Mouse (Mus musculus) urinary bladder, postnatal 14 days (tissue): ENCODE data around the gene Ror2.

Experiments
- DNase-seq: peaks from one replicate; pipeline ENCODE4 v3.0.0; 2021; ENCODE audit warnings: low spot score

Gene Ror2

DNA sequence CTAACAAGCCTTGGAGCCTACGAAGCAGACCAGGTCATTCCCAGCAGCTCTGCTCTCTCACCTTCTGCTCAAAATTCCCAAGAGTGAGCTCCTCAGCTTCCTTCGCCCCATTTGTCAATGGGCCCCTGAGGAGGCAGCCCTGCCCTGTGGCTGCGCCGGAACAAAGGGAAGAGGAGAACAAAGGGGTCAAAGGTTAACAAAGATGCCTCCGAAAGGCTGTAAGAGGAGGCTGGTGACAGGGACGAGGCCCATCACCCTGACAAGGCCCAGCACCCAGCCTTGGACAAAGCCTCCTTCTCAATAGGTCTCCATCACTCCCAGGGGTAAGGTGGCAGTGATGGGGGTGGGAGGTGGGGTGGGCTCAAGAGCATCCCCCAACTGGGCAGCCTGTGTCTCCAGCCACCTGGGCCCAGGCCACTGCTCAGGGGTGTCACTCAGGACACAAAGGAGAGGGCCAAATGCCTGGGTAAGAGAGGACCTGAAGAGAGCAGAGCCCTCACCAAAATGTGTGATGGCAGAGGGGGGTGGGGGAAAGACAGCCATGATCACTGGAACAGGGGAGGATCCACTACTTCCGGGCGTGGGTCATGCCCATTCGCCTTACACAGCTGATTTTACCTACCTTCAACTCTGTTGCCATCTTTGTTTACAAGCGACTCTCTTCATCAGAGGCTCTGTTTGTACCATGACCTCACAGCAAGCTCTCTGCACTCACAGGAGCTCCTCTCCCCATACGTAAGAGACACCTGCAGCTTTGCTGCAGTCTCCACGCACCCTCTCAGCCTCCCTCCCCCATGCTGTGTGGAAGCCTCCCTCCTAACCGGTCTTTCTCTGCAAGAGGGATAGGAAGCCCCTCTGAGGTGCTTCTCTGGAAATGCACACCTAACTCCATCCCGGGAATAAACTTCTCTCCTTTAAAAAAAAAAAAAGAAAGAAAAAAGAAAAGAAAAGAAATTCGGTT lies 51.8 kb downstream of the Ror2 start:
- DNase-seq, result no peak

DNA sequence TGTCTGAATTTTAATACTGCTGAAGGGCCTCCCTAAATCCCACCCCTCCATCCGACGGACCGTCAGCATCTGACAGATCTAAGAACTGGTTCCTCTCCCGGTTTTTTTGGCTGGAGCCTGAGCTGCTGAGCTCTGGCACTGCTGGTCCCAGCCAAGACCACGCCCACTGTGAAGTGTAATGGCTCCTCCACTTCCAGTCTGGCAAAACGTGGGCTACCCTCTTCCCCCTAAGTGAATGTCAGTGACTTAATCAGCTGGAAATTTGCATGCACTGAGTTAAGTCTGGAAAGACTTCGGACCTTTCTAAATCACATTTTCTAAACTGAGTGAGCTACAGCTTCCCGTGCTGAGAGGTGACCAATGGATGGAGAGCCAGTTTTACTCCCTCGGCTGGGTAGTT lies 52.5 kb downstream of the Ror2 start:
- peak; percentile 45 for DNase-seq

DNA sequence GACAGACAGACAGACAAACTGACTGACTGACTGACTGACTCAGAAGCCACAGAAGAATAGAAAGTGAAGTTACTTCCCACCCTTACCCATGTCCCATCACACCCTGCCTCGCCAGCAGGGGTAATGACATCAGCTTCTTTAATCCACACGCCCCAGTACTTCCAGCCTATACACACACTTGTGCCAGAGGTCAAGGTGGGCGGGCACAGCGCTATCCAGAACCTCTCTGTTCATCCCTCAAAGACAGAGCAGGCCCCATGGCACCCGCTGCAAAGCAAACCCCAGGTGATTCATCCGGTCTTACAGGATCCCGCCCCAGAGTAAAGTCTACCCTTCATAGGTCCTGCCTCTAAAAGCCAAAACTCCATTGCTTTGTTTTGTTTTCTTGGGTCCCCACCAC lies 53.5 kb downstream of the Ror2 start:
- no peak for DNase-seq

DNA sequence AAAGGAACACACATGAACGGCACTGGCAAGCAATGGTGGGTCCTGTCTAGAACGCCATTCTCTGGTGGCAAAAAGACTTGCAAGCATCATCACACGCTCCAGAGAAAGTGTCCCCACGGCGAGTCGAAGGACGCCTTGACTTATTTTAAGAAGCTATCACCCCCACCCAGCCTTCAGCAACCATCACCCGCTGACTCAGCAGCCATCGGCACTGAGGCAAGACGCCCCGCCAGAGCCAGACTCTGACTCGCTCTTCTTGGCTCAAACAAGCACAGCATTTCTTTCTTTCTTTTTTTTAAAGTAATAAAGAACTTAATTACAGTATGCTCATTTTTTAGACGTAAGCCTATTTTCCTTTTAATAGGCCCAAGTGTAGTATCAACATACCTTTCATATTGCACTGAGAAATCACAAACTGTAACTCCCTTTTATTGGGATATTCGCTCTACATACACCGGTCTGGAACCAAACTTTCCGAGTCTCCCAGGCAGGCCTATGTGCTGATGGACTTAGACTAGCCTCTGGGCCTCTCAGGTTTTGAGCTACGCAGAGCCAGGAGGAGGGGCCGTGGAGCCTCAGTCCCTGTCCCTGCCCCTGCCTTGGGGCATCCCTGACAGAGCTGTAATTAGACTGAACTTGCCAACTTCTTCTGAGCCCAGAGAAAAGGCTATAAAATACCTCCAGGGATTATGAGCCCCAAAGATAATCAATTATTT lies 55.3 kb downstream of the Ror2 start:
- DNase-seq, result peak; percentile 50

DNA sequence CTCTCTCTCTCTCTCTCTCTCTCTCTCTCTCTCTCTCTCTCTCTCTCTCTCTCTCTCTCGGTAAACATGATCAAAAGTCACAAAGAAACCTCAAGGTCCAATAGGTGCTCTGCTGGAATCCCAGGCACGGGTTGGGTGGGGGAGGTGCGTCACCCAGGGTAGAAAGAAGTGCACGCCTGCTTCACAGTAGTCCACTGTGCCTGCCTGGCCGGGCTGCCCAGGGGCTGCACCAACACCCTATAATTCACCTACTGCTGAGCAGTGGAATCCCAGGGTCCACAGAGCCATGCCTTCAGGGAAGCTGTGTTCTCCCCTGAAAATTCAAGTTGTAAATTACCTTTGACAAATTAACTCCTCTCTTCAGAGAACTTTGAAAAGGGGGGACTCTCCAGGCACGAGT lies 58.9 kb downstream of the Ror2 start:
- no peak for DNase-seq

DNA sequence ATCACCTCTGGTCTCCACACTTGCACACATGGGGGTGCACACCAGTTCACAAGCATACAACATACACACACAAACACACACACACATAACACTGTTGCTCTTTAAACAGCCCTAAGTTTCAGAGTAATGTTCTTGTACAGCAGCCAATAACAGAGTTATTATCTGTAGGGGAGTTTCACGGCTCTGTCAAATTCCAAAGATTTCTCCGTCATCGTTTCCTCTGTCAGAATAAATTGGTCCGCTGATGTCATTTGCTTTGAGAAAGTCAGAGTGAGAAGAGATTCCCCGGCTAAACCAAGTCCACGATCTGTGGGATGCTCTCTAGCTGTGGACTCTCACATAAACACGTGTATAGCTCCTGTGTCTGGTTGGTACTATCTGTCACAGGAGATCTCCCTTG lies 59.5 kb downstream of the Ror2 start:
- no peak for DNase-seq

DNA sequence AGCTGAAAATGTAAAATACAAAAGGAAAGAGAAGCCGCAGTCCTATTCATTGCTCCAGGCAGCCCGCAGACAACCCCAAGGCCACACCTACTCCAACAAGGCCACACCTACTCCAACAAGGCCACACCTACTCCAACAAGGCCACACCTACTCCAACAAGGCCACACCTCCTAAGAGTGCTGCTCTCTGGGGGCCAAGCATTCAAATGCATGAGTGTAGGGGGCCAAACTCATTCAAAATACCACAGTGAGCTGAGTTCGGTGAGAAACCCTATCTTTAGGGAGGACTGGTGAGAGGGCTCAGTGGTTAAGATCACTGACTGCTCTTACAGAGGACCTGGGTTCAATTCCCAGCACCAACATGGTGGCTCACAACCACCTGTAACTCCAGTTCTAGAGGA lies 60.0 kb downstream of the Ror2 start:
- DNase-seq, result no peak

DNA sequence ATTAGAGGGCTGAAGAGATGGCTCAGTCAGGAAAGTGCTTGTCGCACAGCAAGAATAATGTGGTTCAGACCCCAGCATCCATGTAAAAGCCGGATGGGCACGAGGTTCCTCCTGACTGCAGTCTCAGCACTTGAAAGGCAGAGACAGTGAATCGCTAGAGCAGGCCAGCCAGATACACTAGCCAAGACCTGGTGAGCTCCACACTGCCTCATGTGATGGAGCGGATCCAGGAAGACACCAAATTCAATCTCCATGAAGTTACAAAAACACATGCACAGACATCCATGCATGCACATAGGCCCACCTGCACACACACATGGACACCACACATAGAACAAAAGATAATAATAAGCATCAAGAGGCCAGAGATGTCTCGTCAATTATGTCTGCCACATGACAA lies 64.7 kb downstream of the Ror2 start:
- DNase-seq, result no peak

DNA sequence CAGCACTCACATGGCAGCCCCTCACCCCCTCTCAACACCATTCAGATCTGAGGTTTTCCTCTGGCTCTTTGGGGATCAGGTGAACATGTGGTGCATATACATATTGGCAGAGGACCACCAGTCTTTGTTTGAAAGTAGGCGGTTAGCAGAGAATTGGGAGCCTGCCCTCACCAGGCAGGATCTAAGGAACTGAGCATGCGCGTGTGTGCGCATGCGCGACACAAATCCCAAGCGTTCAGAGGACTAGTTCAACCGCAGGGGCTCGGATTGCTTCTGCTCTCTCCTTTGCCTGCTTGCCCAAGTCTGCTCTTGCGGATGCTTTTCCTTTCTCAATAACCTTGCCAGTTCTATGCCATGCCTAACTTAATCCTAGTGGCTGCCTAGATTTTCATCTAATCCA lies 66.0 kb downstream of the Ror2 start:
- no peak for DNase-seq

DNA sequence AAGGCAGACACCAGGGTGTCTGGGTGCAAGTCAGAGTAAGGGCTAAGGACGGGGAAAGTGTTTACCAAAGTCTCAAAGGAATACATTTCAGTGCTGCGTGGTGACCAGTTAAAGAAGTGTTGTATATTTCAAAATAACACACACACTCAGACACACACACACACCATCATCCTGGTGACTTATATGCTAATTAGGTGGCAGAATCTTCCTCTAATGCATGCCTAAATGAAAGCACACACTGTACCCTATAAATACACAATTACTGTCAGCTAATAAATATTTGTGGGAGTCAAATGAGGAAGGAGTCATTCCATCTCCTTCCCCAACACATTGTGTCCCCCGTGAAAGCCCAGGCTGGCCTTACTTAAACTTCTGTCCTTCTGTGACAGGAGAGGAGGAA lies 66.5 kb downstream of the Ror2 start:
- DNase-seq, result no peak

DNA sequence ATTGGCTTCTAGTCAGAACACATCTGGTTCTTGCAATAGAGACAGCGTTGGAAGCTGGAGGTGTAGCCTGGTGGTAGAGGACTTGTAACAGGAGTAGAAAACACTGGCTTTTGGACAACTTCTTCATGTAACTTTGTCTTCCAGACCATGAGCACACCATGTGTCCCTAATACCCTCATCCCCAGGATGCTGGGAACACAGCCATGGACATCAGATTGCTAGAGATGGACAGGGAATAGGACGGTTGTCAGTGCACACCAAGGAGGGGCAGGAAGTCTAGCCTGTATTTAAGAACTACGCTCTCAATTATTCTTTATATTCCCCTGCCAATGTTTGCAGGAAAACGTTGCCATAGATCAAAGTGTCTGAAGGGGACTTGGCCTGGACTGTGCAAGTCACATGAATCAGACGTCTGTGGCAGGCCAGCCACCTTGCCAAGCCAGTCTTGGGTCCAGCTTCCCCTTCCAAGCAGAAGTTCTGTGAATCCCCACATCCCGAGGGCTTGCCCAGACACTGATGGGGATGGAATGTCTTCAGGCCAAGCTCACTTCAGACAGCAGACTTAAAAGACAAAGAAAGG lies 68.4 kb downstream of the Ror2 start:
- DNase-seq, result peak; percentile 55

DNA sequence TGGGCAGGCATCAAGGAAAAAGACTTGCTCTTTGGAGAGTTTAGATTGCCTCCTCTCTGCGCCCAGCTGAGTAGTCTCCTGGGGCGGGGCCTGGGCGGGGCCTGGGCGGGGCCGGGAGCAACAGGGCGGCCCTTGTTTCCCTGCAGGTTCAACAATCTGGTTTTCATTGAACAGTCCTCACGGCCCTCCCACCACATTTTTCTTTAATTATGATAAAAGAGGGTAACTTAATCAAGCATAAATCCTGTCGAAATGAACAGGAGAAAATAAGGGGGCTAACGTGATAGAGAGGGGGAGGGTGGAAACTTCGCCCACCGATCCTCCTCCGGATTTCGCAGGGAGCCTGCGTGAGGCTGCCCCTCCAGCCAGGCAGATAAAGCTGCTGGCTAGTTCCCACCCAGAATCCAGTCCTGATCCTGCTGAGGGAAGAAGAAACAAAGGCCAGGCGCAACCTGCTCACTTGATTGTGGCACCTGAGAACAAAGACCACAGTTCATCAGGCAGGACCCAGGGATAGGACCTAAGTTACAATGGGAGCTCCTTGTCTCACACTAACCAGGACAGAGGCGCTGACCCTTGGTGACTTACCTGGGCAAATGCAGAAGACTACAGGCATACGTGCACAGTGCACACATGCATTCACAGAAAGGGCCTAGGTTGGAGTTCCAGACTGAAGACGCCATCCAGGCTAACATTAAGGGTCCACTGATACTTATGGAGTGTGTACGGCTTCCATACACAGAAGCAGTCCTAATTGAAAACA lies 73.8 kb downstream of the Ror2 start:
- peak; percentile 35 for DNase-seq

DNA sequence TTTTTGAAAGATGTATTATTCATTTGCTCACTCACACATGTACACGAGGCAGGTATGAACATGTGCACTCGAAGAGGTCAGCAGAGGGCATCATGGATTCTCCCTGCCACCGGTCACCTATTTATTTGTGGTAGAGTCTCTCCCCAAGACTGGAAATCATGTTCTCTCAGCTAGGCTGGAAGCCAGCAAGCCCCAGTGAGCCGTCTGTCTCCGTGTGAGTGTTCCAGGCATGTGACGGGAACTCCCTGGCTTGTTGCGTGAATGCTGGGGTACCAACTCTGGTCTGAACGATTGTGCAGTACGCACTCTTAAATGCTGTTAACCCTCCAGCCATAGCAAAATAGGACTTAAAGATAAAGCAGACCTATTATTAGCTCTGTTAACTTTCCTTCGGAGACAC lies 77.4 kb downstream of the Ror2 start:
- no peak for DNase-seq

DNA sequence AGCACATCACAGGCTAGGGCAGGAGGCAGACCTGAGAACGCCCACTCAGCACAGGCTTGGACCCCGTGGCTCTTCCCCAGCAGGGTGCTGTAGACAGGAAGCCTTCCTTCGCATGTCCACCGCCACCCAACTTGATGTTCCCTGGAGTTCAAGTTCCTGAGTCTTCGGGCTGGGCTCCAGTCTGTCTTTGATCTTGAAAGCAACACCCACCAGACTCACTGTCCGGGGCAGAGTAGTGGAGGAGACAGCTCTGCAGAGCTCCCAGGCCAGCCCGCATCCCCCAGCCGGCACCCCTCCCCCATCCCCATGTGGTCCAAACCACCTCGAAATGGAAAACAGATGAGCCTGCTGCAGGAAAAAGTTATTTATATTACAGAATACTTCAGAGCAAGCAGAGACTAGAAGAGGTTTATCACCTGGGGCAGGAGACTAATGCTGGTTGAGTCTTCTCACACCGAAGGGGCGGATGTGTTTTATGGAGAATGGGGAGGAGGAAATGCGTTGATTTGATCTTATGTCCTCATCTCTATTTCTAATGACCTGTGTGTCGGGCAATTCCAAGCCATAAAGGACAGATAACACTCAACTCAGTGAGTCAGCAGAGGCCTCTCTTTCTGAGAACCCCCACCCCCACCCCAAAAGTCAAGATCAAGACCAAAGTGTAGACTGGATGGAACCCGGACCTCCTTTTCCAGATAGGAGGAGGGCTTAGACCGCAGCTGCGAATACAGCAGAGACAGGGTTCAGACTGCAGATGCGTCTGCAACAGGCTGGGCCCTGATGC lies 80.6 kb downstream of the Ror2 start:
- DNase-seq, result no peak

DNA sequence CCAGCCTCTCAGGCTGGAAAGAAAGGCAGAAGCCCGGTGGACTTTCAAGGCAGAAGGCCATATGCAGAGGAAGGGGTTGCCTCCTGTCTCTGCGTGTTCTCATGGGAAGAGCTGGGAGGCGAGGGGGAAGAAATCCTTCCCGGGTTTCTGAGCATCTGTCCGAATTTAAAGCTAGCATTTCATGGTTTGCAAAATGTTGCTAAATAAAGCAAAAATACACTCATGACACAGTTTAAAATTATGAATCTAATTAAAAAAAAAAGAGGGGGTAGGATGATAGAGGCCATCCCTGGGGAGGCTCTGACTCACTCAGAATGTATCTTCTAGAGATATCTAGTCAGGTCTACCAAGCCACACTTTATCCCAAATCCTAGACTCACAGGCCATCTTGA lies 83.5 kb downstream of the Ror2 start:
- no peak for DNase-seq

DNA sequence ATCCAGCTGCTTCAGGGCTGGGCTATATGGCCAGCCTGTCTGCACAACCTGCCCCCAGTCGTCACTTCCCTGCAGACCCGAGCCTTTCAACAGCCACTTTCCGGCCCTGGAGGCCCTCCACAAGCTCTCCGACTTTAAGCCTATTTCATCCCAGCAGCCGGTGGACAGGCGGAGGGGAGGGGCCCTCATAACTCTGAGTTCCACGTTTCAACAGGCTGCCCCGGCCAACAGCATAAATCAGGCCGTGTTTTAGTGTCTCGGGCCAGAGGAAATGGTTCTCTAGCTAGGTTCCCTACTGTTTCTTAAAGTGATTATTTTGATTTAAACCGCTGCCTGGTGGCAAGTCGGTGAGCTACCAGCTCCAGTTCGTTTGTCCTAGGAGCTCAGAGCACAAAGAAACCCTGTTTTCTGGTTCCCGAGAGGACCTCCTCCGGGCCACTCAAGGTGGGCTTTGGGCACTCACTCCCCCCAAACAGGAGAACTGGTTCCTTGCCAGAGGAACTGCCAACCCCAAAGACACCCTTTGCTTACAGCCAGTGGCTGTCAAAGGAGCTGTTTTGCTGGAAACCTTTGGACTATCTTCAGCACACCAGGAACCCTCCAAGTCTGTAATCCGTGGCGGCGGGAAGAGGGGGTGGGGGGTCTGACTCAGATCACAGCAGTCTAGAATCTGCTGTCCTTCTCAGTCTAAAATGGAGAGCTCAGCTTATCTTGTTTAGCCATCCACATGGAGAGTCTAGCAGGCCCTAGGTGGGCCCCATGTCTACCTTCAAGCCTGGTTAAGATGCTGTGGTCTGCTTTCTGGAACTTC lies 84.1 kb downstream of the Ror2 start:
- peak; percentile 78 for DNase-seq

DNA sequence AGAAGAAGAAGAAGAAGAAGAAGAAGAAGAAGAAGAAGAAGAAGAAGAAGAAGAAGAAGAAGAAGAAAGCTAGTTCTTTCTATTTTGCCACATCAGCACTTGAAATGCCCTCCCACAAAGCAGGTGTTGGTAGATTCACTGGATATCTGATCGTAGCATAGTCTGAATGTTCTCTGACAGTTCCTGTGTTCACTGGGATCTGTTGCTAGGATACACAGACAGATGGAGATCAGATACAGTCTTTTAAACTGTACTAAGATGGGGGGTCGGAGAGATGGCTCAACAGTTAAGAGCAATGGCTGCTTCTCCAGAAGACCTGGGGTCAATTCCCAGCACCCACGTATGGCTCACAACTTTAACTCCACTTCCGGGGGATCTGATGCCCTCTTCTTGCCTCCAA lies 85.8 kb downstream of the Ror2 start:
- no peak for DNase-seq

DNA sequence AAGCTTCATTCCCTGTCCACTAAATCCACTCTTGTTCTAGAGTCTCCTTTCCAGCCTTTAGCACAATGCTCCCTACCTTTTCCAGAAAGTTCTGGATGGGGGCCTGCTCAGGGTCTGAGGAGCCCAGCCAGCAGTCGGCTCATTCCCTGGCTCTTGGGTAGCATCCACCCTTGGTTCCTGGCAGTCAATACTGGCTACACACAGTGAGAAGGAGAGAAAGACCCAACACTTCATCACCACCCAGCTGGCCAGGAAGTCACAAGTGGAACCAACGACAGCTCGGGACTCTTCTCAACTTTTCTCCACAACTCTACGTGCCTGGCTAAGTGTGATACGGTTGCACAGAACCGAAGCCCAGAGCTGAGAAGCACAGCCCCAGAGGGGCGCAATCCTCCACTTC lies 86.7 kb downstream of the Ror2 start:
- no peak for DNase-seq

DNA sequence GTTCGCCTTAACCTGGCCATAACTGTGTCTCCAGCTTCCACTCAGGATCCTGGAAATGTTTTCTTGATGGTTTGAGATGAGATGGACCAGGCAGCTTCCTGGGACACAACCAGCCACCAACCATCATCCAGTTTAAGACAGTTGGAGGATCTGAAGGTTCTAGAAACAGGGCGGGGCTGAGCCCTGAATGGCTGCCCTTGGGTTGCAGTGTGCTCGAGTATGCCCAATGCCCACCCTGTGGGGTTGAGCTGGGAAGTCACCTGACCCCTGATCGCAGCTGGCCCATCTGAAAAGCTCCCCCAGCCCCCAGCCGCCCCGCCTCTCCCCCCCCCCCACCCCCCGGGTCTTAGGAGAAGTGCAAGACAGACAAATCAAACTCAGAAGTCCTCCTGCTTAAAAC lies 89.2 kb downstream of the Ror2 start:
- no peak for DNase-seq

DNA sequence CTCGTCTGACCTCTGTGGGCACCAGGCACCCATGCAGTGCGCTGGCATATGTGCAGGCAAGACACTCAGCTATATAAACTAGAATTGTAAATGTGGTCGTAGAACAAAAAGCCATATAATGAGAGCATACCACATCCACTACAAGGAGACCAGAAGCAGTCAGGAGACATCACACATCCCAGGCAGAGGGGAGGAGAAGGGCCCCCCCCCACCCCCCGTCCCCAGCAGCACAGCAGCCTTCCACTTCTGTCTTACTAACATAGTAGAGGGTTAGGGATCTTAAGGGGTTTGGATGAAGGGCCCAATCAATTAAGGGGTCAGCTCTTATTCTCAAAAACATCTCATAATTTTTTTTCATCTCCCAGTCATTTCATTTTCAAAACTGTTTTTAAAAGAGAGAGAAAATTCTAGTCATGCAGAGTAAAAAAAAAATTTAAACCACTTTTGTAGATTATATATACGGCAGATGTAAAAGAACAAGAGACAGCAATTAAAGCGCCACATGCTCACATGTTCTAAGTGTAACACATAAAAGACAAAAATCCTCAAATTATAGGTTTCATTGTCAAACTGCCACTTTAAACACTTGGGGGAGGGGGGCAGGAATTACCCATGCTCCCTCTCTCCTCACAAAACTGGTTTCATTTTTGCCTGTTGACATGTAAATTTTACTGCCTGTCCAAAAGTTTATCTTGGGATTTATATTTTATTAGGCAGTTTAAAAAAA lies 89.8 kb downstream of the Ror2 start:
- DNase-seq, result no peak
